Mouse (Mus musculus) MEL (cell line): ENCODE results near the gene Apbb2. TPM values are rescaled to one million over a fixed set of nuclear protein-coding genes. Genes with fewer than 3 reads are reported as not detected.

Experiments used
- DNase-seq: peaks from one replicate; pipeline ENCODE4 v3.0.0; 2011; ENCODE audit warnings: low read depth, low spot score
- H3K27ac ChIP-seq: 2 replicates; pipeline ENCODE4 v1.5.1; 2012; ENCODE audit warnings: low read depth, mild to moderate bottlenecking, control low read depth, low read length, moderate library complexity; ENCODE audit not compliant: control insufficient read depth
- H3K27me3 ChIP-seq, 2 experiments: fragments of 150-350 bp in 1 of 2; sonication (generic) in 1 of 2; 2 replicates each; pipeline ENCODE4 v1.6.1; 2012; ENCODE audit warnings: low read length in 2 of 2, mild to moderate bottlenecking in 2 of 2, improper control_type of control experiment in 1 of 2, moderate library complexity in 1 of 2; ENCODE audit not compliant: insufficient read depth in 2 of 2, control insufficient read depth in 1 of 2
- H3K36me3 ChIP-seq, 2 experiments: 2 replicates each; pipeline ENCODE4 v1.6.1; 2012 to 2014; ENCODE audit warnings: low read length in 2 of 2, improper control_type of control experiment in 1 of 2, inconsistent platforms in 1 of 2, mild to moderate bottlenecking in 1 of 2; ENCODE audit not compliant: insufficient read depth in 2 of 2, control insufficient read depth in 1 of 2
- H3K4me1 ChIP-seq, 2 experiments: fragments of 150-350 bp in 1 of 2; sonication (generic) in 1 of 2; 2 replicates each; pipeline ENCODE4 v1.6.1; 2012; ENCODE audit warnings: low read length in 2 of 2, improper control_type of control experiment in 1 of 2, mild to moderate bottlenecking in 1 of 2; ENCODE audit not compliant: insufficient read depth in 2 of 2, control insufficient read depth in 1 of 2
- H3K4me3 ChIP-seq, 2 experiments: fragments of 150-350 bp in 1 of 2; sonication (generic) in 1 of 2; 2 replicates each; pipeline ENCODE4 v1.5.1; 2012; ENCODE audit warnings: low read depth in 2 of 2, low read length in 2 of 2, mild to moderate bottlenecking in 2 of 2, moderate library complexity in 2 of 2, control low read depth in 1 of 2, improper control_type of control experiment in 1 of 2; ENCODE audit not compliant: control insufficient read depth in 1 of 2, insufficient read depth in 1 of 2
- H3K79me2 ChIP-seq: 2 replicates; pipeline ENCODE4 v1.6.1; 2012; ENCODE audit warnings: mild to moderate bottlenecking, low read length, moderate library complexity; ENCODE audit not compliant: control insufficient read depth, poor library complexity, insufficient read depth
- H3K9ac ChIP-seq: 2 replicates; pipeline ENCODE4 v1.6.1; 2012; ENCODE audit warnings: low read depth, mild to moderate bottlenecking, control low read depth, low read length, moderate library complexity; ENCODE audit not compliant: control insufficient read depth, poor library complexity, severe bottlenecking
- H3K9me3 ChIP-seq: fragments of 150-350 bp; sonication (generic); replicated peaks from 2 replicates; pipeline ENCODE4 v1.6.1; 2012; ENCODE audit warnings: mild to moderate bottlenecking, low read length, improper control_type of control experiment, moderate library complexity; ENCODE audit not compliant: insufficient read depth
- CHD1 ChIP-seq: IDR thresholded peaks from 2 replicates; pipeline ENCODE4 v1.6.1; 2012; ENCODE audit warnings: low read depth, mild to moderate bottlenecking, inconsistent platforms, low read length, improper control_type of control experiment
- CTCF ChIP-seq, 3 experiments: IDR thresholded peaks in 2 of 3; conservative IDR thresholded peaks in 1 of 3; 2 replicates each; pipeline ENCODE4 v1.5.1; 2011 to 2012; ENCODE audit warnings: low read length in 3 of 3, low read depth in 2 of 3, mild to moderate bottlenecking in 2 of 3, improper control_type of control experiment in 1 of 3, inconsistent platforms in 1 of 3, mixed read lengths in 1 of 3, moderate library complexity in 1 of 3; ENCODE audit not compliant: control insufficient read depth in 1 of 3, insufficient read depth in 1 of 3, poor library complexity in 1 of 3, severe bottlenecking in 1 of 3
- E2F4 ChIP-seq: IDR thresholded peaks from 2 replicates; pipeline ENCODE4 v1.6.1; 2011; ENCODE audit warnings: low read depth, low read length, improper control_type of control experiment, borderline replicate concordance
- ELF1 ChIP-seq: IDR thresholded peaks from 2 replicates; pipeline ENCODE4 v1.6.1; 2014; ENCODE audit warnings: low read depth, mild to moderate bottlenecking, inconsistent platforms, low read length, improper control_type of control experiment, moderate library complexity
- EP300 ChIP-seq, 2 experiments: IDR thresholded peaks; 2 replicates each; pipeline ENCODE4 v1.6.1; 2011; ENCODE audit warnings: improper control_type of control experiment in 2 of 2, low read length in 2 of 2, low read depth in 1 of 2, mild to moderate bottlenecking in 1 of 2
- ETS1 ChIP-seq: IDR thresholded peaks from 2 replicates; pipeline ENCODE4 v1.6.1; 2012; ENCODE audit warnings: low read depth, mild to moderate bottlenecking, inconsistent platforms, low read length, improper control_type of control experiment, moderate library complexity
- MAFK ChIP-seq: IDR thresholded peaks from 2 replicates; pipeline ENCODE4 v1.6.1; 2011; ENCODE audit warnings: low read depth, mild to moderate bottlenecking, low read length, improper control_type of control experiment, borderline replicate concordance
- MAX ChIP-seq: IDR thresholded peaks from 2 replicates; pipeline ENCODE4 v1.6.1; 2011; ENCODE audit warnings: low read length, improper control_type of control experiment
- MAZ ChIP-seq: IDR thresholded peaks from 2 replicates; pipeline ENCODE4 v1.6.1; 2012; ENCODE audit warnings: low read depth, mild to moderate bottlenecking, inconsistent platforms, low read length, improper control_type of control experiment
- MXI1 ChIP-seq: IDR thresholded peaks from 2 replicates; pipeline ENCODE4 v1.6.1; 2011; ENCODE audit warnings: mild to moderate bottlenecking, low read depth, low read length, improper control_type of control experiment
- MYB ChIP-seq: IDR thresholded peaks from 2 replicates; pipeline ENCODE4 v1.6.1; 2011; ENCODE audit warnings: mild to moderate bottlenecking, low read depth, low read length, improper control_type of control experiment
- NRF1 ChIP-seq: IDR thresholded peaks from 2 replicates; pipeline ENCODE4 v1.6.1; 2014; ENCODE audit warnings: low read depth, mild to moderate bottlenecking, inconsistent platforms, low read length, improper control_type of control experiment, moderate library complexity; ENCODE audit not compliant: poor library complexity, insufficient read depth, severe bottlenecking
- POLR2A ChIP-seq, 2 experiments: IDR thresholded peaks; 2 replicates each; pipeline ENCODE4 v1.6.1; 2011 to 2012; ENCODE audit warnings: low read length in 2 of 2, mild to moderate bottlenecking in 2 of 2, control low read depth in 1 of 2, improper control_type of control experiment in 1 of 2, low read depth in 1 of 2, moderate library complexity in 1 of 2; ENCODE audit not compliant: control insufficient read depth in 1 of 2, insufficient read depth in 1 of 2, poor library complexity in 1 of 2
- RAD21 ChIP-seq: IDR thresholded peaks from 2 replicates; pipeline ENCODE4 v1.6.1; 2011; ENCODE audit warnings: mild to moderate bottlenecking, low read depth, low read length, improper control_type of control experiment
- SMC3 ChIP-seq: IDR thresholded peaks from 2 replicates; pipeline ENCODE4 v1.6.1; 2011; ENCODE audit warnings: low read depth, low read length, improper control_type of control experiment
- UBTF ChIP-seq: IDR thresholded peaks from 2 replicates; pipeline ENCODE4 v1.6.1; 2012; ENCODE audit warnings: low read depth, mild to moderate bottlenecking, inconsistent platforms, low read length, improper control_type of control experiment, moderate library complexity, borderline replicate concordance; ENCODE audit not compliant: insufficient read depth
- USF1 ChIP-seq: IDR thresholded peaks from 2 replicates; pipeline ENCODE4 v1.6.1; 2014; ENCODE audit warnings: low read depth, mild to moderate bottlenecking, inconsistent platforms, low read length, improper control_type of control experiment, moderate library complexity
- ZC3H11A ChIP-seq: IDR thresholded peaks from 2 replicates; pipeline ENCODE4 v1.6.1; 2012; ENCODE audit warnings: low read depth, mild to moderate bottlenecking, inconsistent platforms, low read length, improper control_type of control experiment
- ZKSCAN1 ChIP-seq: IDR thresholded peaks from 2 replicates; pipeline ENCODE4 v1.6.1; 2012; ENCODE audit warnings: low read depth, mild to moderate bottlenecking, inconsistent platforms, low read length, improper control_type of control experiment, moderate library complexity
- polyA plus RNA-seq, 2 experiments: library from polyadenylated mRNA; stranded (reverse) in 1 of 2; unstranded in 1 of 2; fragments of >175 nt in 1 of 2; fragments of >200 nt in 1 of 2; gene quantifications; 2 replicates each; pipeline versions ENCODE4 v1.2.1 to v1.2.4; 2012; ENCODE audit warnings: low replicate concordance in 2 of 2, low read depth in 1 of 2; ENCODE audit not compliant: insufficient read length in 2 of 2, insufficient read depth in 1 of 2, missing spikeins in 1 of 2
- total RNA-seq: library from RNA; depleted of rRNA; stranded (reverse); fragments of 300-350 nt; gene quantifications from 2 replicates; pipeline ENCODE4 v1.2.3, GENCODE M21; 2012

The Apbb2 gene
- total and polyA plus RNA-seq, 3 experiments = not detected

- no peak overlapping the region for H3K9ac ChIP-seq
- no peaks in the 10 kb centered on the region for H3K36me3 ChIP-seq
- H3K4me3 ChIP-seq = no peak overlapping the region
- no peak for DNase-seq
- no peaks in the 10 kb centered on the region for H3K27me3 ChIP-seq
- H3K27ac ChIP-seq = no peak overlapping the region
- TF ChIP-seq UBTF (no peak), MYB (no peak), E2F4 (no peak), MAX (no peak), MAFK (no peak), ZKSCAN1 (no peak), MAZ (no peak), SMC3 (no peak), ZC3H11A (no peak), CTCF (IDR thresholded peaks at IDR 0.05 in 2 of 3, conservative IDR thresholded peaks at IDR 0.05 in 1 of 3; ENCODE audit: control insufficient read depth in 1 of 3, insufficient read depth in 1 of 3, low read depth in 2 of 3, low read length in 3 of 3, poor library complexity in 1 of 3, severe bottlenecking in 1 of 3) (no peak), NRF1 (no peak)
- H3K4me1 ChIP-seq = no peaks in the 10 kb centered on the region
- no peaks in the 10 kb centered on the region for H3K9me3 ChIP-seq
- no peaks in the 10 kb centered on the region for H3K79me2 ChIP-seq
Measured at GRCm38 (mm10) chr5:66603746-66604145, 14.8 kb downstream of the Apbb2 start.

DNA sequence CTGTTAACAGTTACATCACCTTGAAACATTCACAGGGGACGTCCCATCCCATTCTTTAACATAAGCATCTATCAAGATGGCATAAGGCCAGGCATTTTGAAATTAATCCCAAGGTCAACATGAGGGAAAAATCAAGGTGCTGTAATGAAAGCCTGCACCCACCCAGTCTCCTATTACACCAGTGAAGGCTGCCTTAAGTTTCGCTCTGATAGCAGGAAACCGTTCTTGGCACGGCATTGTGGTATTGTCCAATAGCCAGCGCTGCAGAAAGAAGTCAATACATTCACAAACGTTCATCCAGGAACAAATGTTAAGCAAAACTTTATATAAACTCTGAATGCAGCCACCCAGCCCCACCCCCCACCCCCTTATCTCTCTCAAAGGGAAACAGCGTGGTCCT lies 15.4 kb downstream of the Apbb2 start:
- Histone ChIP-seq H3K36me3 (no peaks in the 10 kb centered on the region), H3K9ac (no peak overlapping the region), H3K4me1 (no peaks in the 10 kb centered on the region), H3K4me3 (no peak overlapping the region), H3K79me2 (no peaks in the 10 kb centered on the region), H3K9me3 (no peaks in the 10 kb centered on the region), H3K27ac (no peak overlapping the region), H3K27me3 (no peaks in the 10 kb centered on the region)
- DNase-seq = no peak
- no peak for TF ChIP-seq ELF1
- TF ChIP-seq USF1 = no peak
- no peak for TF ChIP-seq ETS1
- TF ChIP-seq E2F4 = no peak
- no peak for TF ChIP-seq MXI1
- TF ChIP-seq MYB = no peak
- TF ChIP-seq MAFK = no peak
- TF ChIP-seq POLR2A (IDR thresholded peaks at IDR 0.05; ENCODE audit: control insufficient read depth in 1 of 2, insufficient read depth in 1 of 2, low read depth in 1 of 2, low read length in 2 of 2, poor library complexity in 1 of 2) = no peak
- no peak for TF ChIP-seq CHD1
- no peak for TF ChIP-seq EP300 (IDR thresholded peaks at IDR 0.05; ENCODE audit: low read depth in 1 of 2, low read length in 2 of 2)
- no peak for TF ChIP-seq RAD21
- no peak for TF ChIP-seq ZC3H11A
